Mouse (Mus musculus): ENCODE data around the gene Sptlc2.
"Not testable (repeated sequence)": the region's sequence is repeated elsewhere in the genome, so short reads cannot be mapped to it uniquely, and the experiment has no call there.

Sptlc2 gene

GRCm38 (mm10) chr12:87278118-87278730 lies 109.9 kb downstream of the Sptlc2 start:
- no peak for DNase-seq (ENCODE audit: low spot score)

- DNase-seq (ENCODE audit: low spot score) = not testable (repeated sequence)
Measured at GRCm38 (mm10) chr12:87277251-87277650, 110.9 kb downstream of the Sptlc2 start.

GRCm38 (mm10) chr12:87274853-87275831 lies 113.0 kb downstream of the Sptlc2 start:
- no peak for DNase-seq (ENCODE audit: low spot score)

- no peak for DNase-seq (ENCODE audit: low spot score)
Measured at GRCm38 (mm10) chr12:87267682-87268081, 120.5 kb downstream of the Sptlc2 start.

GRCm38 (mm10) chr12:87266827-87267603 lies 121.1 kb downstream of the Sptlc2 start:
- no peak for DNase-seq (ENCODE audit: low spot score)

GRCm38 (mm10) chr12:87266108-87266826 lies 121.9 kb downstream of the Sptlc2 start, which contains the start of the genes Vipas39 and Ahsa1:
TSS of gene Vipas39 (minus strand) at chr12:87266256.
TSS of gene Ahsa1 (plus strand) at chr12:87266479.
- DNase-seq (ENCODE audit: low spot score) = peak; percentile 97

GRCm38 (mm10) chr12:87265444-87265843 lies 122.7 kb downstream of the Sptlc2 start:
- DNase-seq (ENCODE audit: low spot score) = no peak

GRCm38 (mm10) chr12:87260562-87260961 lies 127.6 kb downstream of the Sptlc2 start:
- no peak for DNase-seq (ENCODE audit: low spot score)

- no peak for DNase-seq (ENCODE audit: low spot score)
Measured at GRCm38 (mm10) chr12:87256629-87257028, 131.5 kb downstream of the Sptlc2 start.

Measured in lung, postnatal 25 days (tissue).